Mouse (Mus musculus) forebrain, embryonic 12.5 days (tissue): ENCODE results near the gene Stpg1. TPM values are rescaled to one million over a fixed set of nuclear protein-coding genes. Genes with fewer than 3 reads are reported as not detected.

Experiments
- ATAC-seq: fragments of 200-750 bp; cut with Nextera tagmentation; 2 replicates; pipeline ENCODE4 v1.8.0; 2017; ENCODE audit warnings: moderate TSS enrichment; ENCODE audit not compliant: low FRiP score
- H3K27ac ChIP-seq: fragments of 300-500 bp; sonication (generic); 2 replicates; pipeline ENCODE4 v1.5.1; 2016; ENCODE audit warnings: mild to moderate bottlenecking
- H3K27me3 ChIP-seq: fragments of 300-500 bp; sonication (generic); 2 replicates; pipeline ENCODE4 v1.6.1; 2016; ENCODE audit warnings: mild to moderate bottlenecking
- H3K36me3 ChIP-seq: fragments of 300-500 bp; sonication (generic); replicated peaks from 2 replicates; pipeline ENCODE4 v1.6.1; 2016; ENCODE audit warnings: mild to moderate bottlenecking
- H3K4me1 ChIP-seq: fragments of 300-500 bp; sonication (generic); 2 replicates; pipeline ENCODE4 v1.6.1; 2016
- H3K4me2 ChIP-seq: fragments of 300-500 bp; sonication (generic); 2 replicates; pipeline ENCODE4 v1.6.1; 2016; ENCODE audit warnings: mild to moderate bottlenecking, moderate library complexity
- H3K4me3 ChIP-seq: fragments of 300-500 bp; sonication (generic); replicated peaks from 2 replicates; pipeline ENCODE4 v1.5.1; 2016; ENCODE audit warnings: mild to moderate bottlenecking
- H3K9ac ChIP-seq: fragments of 300-500 bp; sonication (generic); 2 replicates; pipeline ENCODE4 v1.6.1; 2016; ENCODE audit warnings: mild to moderate bottlenecking
- H3K9me3 ChIP-seq: fragments of 300-500 bp; sonication (generic); 2 replicates; pipeline ENCODE4 v1.6.1; 2016
- WGBS: fragments of 180-500 bp; shearing (Covaris S2); methylation state at CpG from one replicate; pipeline ENCODE4 v1.1.7; 2016; 5-methylcytosine and 5-hydroxymethylcytosine counted together
- polyA plus RNA-seq: library from polyadenylated mRNA; unstranded; fragments of >200 nt; fragmentation: Nextera tagmentation; extraction: Ambion mirVana; gene quantifications from 2 replicates; pipeline ENCODE4 v1.2.1, GENCODE M21; 2016

Gene Stpg1
- polyA plus RNA-seq, 1 experiment from 2014 or later, result 0.36 TPM

GRCm38 (mm10) chr4:135516351-135517316 is 22.0 kb downstream of the Stpg1 start:
- H3K27me3 ChIP-seq, result peaks cover 8% of the 10 kb centered on the region
- 57% methylated on average over 15 of the region's 15 CpGs for WGBS
- no peaks in the 10 kb centered on the region for H3K36me3 ChIP-seq
- H3K9ac ChIP-seq, result no peak overlapping the region
- H3K4me3 ChIP-seq, result no peak overlapping the region
- H3K27ac ChIP-seq, result no peak overlapping the region
- no peaks in the 10 kb centered on the region for H3K9me3 ChIP-seq
- ATAC-seq, result no peak
- H3K4me1 ChIP-seq, result no peaks in the 10 kb centered on the region
- no peak overlapping the region for H3K4me2 ChIP-seq

- H3K27ac ChIP-seq, result no peak overlapping the region
- no peak overlapping the region for H3K4me2 ChIP-seq
- H3K9ac ChIP-seq, result no peak overlapping the region
- WGBS, result 86% methylated on average over 12 of the region's 12 CpGs
- no peaks in the 10 kb centered on the region for H3K36me3 ChIP-seq
- peaks cover 8% of the 10 kb centered on the region for H3K27me3 ChIP-seq
- no peak for ATAC-seq
- no peaks in the 10 kb centered on the region for H3K4me1 ChIP-seq
- H3K9me3 ChIP-seq, result no peaks in the 10 kb centered on the region
- H3K4me3 ChIP-seq, result no peak overlapping the region
Observed at GRCm38 (mm10) chr4:135518135-135518534, 23.5 kb downstream of the Stpg1 start.

- H3K4me3 ChIP-seq, result no peak overlapping the region
- H3K4me1 ChIP-seq, result peaks cover 22% of the 10 kb centered on the region
- 84% methylated on average over 9 of the region's 9 CpGs for WGBS
- no peak overlapping the region for H3K27ac ChIP-seq
- no peak overlapping the region for H3K4me2 ChIP-seq
- H3K36me3 ChIP-seq, result no peaks in the 10 kb centered on the region
- H3K27me3 ChIP-seq, result peaks cover 17% of the 10 kb centered on the region
- H3K9me3 ChIP-seq, result no peaks in the 10 kb centered on the region
- no peak overlapping the region for H3K9ac ChIP-seq
- ATAC-seq, result no peak
Observed at GRCm38 (mm10) chr4:135520421-135520820, 25.8 kb downstream of the Stpg1 start.

- peak; percentile 52; the same call in 1 of the 2 replicates for ATAC-seq
- H3K27me3 ChIP-seq, result peaks cover 23% of the 10 kb centered on the region
- H3K9ac ChIP-seq, result no peak overlapping the region
Observed at GRCm38 (mm10) chr4:135523939-135524338, 29.3 kb downstream of the Stpg1 start.

GRCm38 (mm10) chr4:135525057-135525456 is 30.5 kb downstream of the Stpg1 start:
- Histone ChIP-seq H3K4me1 (peaks cover 40% of the 10 kb centered on the region), H3K27me3 (peaks cover 26% of the 10 kb centered on the region), H3K36me3 (no peaks in the 10 kb centered on the region), H3K4me2 (no peak overlapping the region), H3K4me3 (no peak overlapping the region), H3K9me3 (no peaks in the 10 kb centered on the region), H3K27ac (0 out of 2 replicates have a peak overlapping the region, but pooled peaks have one; percentile 31), H3K9ac (no peak overlapping the region)
- 61% methylated on average over 12 of the region's 12 CpGs for WGBS
- no peak for ATAC-seq

More at GRCm38 (mm10) chr4:135523939-135524338, 29.3 kb downstream of the Stpg1 start:
- 0% methylated on average over 6 of the region's 7 CpGs for WGBS
- Histone ChIP-seq H3K4me1 (peaks cover 40% of the 10 kb centered on the region), H3K9me3 (no peaks in the 10 kb centered on the region), H3K4me2 (0 out of 2 replicates have a peak overlapping the region, but pooled peaks have one; percentile 15), H3K36me3 (no peaks in the 10 kb centered on the region), H3K4me3 (no peak overlapping the region), H3K27ac (peak overlapping the region; percentile 66)

GRCm38 (mm10) chr4:135526039-135526710 is 31.6 kb downstream of the Stpg1 start:
- peak overlapping the region; percentile 36 for H3K4me2 ChIP-seq
- 0 out of 2 replicates have a peak, but pooled peaks cover 6% of the 10 kb centered on the region for H3K9me3 ChIP-seq
- ATAC-seq, result peak; percentile 77; the same call in 1 of the 2 replicates
- peaks cover 26% of the 10 kb centered on the region for H3K27me3 ChIP-seq
- H3K36me3 ChIP-seq, result no peaks in the 10 kb centered on the region
- peaks cover 40% of the 10 kb centered on the region for H3K4me1 ChIP-seq
- peak overlapping the region; percentile 43 for H3K27ac ChIP-seq
- WGBS, result 5% methylated on average over 14 of the region's 14 CpGs
- H3K4me3 ChIP-seq, result no peak overlapping the region
- 0 out of 2 replicates have a peak overlapping the region, but pooled peaks have one; percentile 5 for H3K9ac ChIP-seq

- Histone ChIP-seq H3K4me2 (no peak overlapping the region), H3K4me3 (no peak overlapping the region), H3K9me3 (0 out of 2 replicates have a peak, but pooled peaks cover 6% of the 10 kb centered on the region), H3K27me3 (peaks cover 14% of the 10 kb centered on the region; the same call in 1 of the 2 replicates), H3K27ac (no peak overlapping the region), H3K36me3 (no peaks in the 10 kb centered on the region), H3K4me1 (peaks cover 28% of the 10 kb centered on the region), H3K9ac (no peak overlapping the region)
- WGBS, result 56% methylated on average over 2 of the region's 2 CpGs
- ATAC-seq, result no peak
Observed at GRCm38 (mm10) chr4:135530270-135530669, 35.7 kb downstream of the Stpg1 start.

- 0 out of 2 replicates have a peak, but pooled peaks cover 6% of the 10 kb centered on the region for H3K9me3 ChIP-seq
- H3K9ac ChIP-seq, result no peak overlapping the region
- no peak overlapping the region for H3K27ac ChIP-seq
- WGBS, result 90% methylated on average over 9 of the region's 9 CpGs
- H3K4me3 ChIP-seq, result no peak overlapping the region
- ATAC-seq, result no peak
- no peak overlapping the region for H3K4me2 ChIP-seq
- H3K36me3 ChIP-seq, result no peaks in the 10 kb centered on the region
- 0 out of 2 replicates have a peak, but pooled peaks cover 7% of the 10 kb centered on the region for H3K27me3 ChIP-seq
- H3K4me1 ChIP-seq, result peaks cover 18% of the 10 kb centered on the region
Observed at GRCm38 (mm10) chr4:135531236-135531635, 36.6 kb downstream of the Stpg1 start.

- Histone ChIP-seq H3K27ac (no peak overlapping the region), H3K9me3 (0 out of 2 replicates have a peak, but pooled peaks cover 6% of the 10 kb centered on the region), H3K36me3 (no peaks in the 10 kb centered on the region), H3K27me3 (0 out of 2 replicates have a peak, but pooled peaks cover 7% of the 10 kb centered on the region), H3K9ac (no peak overlapping the region), H3K4me3 (no peak overlapping the region), H3K4me2 (no peak overlapping the region), H3K4me1 (peaks cover 11% of the 10 kb centered on the region)
- ATAC-seq, result no peak
- 55% methylated on average over 9 of the region's 9 CpGs for WGBS
Observed at GRCm38 (mm10) chr4:135531771-135532613, 37.4 kb downstream of the Stpg1 start.

GRCm38 (mm10) chr4:135533001-135533400 is 38.4 kb downstream of the Stpg1 start:
- no peak overlapping the region for H3K4me2 ChIP-seq
- no peak overlapping the region for H3K9ac ChIP-seq
- 78% methylated on average over 6 of the region's 6 CpGs for WGBS
- H3K4me3 ChIP-seq, result no peak overlapping the region
- H3K27ac ChIP-seq, result no peak overlapping the region
- no peaks in the 10 kb centered on the region for H3K36me3 ChIP-seq
- no peak for ATAC-seq
- H3K27me3 ChIP-seq, result 0 out of 2 replicates have a peak, but pooled peaks cover 7% of the 10 kb centered on the region
- 0 out of 2 replicates have a peak, but pooled peaks cover 6% of the 10 kb centered on the region for H3K9me3 ChIP-seq
- peaks cover 8% of the 10 kb centered on the region; the same call in 1 of the 2 replicates for H3K4me1 ChIP-seq

GRCm38 (mm10) chr4:135535021-135535420 is 40.4 kb downstream of the Stpg1 start:
- H3K36me3 ChIP-seq, result no peaks in the 10 kb centered on the region
- 99% methylated on average over 3 of the region's 3 CpGs for WGBS
- no peak overlapping the region for H3K4me2 ChIP-seq
- no peak overlapping the region for H3K4me3 ChIP-seq
- no peak for ATAC-seq
- 0 out of 2 replicates have a peak, but pooled peaks cover 6% of the 10 kb centered on the region for H3K9me3 ChIP-seq
- H3K27me3 ChIP-seq, result no peaks in the 10 kb centered on the region
- no peak overlapping the region for H3K27ac ChIP-seq
- peaks cover 8% of the 10 kb centered on the region; the same call in 1 of the 2 replicates for H3K4me1 ChIP-seq
- H3K9ac ChIP-seq, result no peak overlapping the region
